Mouse (Mus musculus) forebrain, postnatal 0 days (tissue): ENCODE measurements at regions not wholly inside any gene's neighbourhood (a gene's known extent, or its start where the extent isn't known, plus 50 kb on each side); places are given as distances from the start of the nearest gene placed in this dataset.

Experiments
- ATAC-seq: fragments of 200-750 bp; cut with Nextera tagmentation; 2 replicates; pipeline ENCODE4 v1.8.0; 2017; ENCODE audit warnings: mild to moderate bottlenecking, moderate library complexity
- DNase-seq: peaks from one replicate; pipeline ENCODE4 v3.0.0-alpha.2; 2015
- H3K27ac ChIP-seq: fragments of 300-500 bp; sonication (generic); 2 replicates; pipeline ENCODE4 v1.5.1; 2014; ENCODE audit warnings: low read depth, mild to moderate bottlenecking, antibody characterized with exemption, low read length, moderate library complexity, mixed read lengths
- H3K27me3 ChIP-seq: fragments of 300-500 bp; sonication (generic); 2 replicates; pipeline ENCODE4 v1.6.1; 2014; ENCODE audit warnings: mild to moderate bottlenecking, low read length, mixed read lengths; ENCODE audit not compliant: insufficient read depth
- H3K36me3 ChIP-seq: fragments of 300-500 bp; sonication (generic); 2 replicates; pipeline ENCODE4 v1.6.1; 2014; ENCODE audit warnings: mild to moderate bottlenecking, moderate library complexity; ENCODE audit not compliant: insufficient read depth
- H3K4me1 ChIP-seq: fragments of 300-500 bp; sonication (generic); 2 replicates; pipeline ENCODE4 v1.6.1; 2014; ENCODE audit warnings: antibody characterized with exemption; ENCODE audit not compliant: insufficient read depth
- H3K4me2 ChIP-seq: fragments of 300-500 bp; sonication (generic); 2 replicates; pipeline ENCODE4 v1.6.1; 2014; ENCODE audit warnings: low read depth, mild to moderate bottlenecking, moderate library complexity
- H3K4me3 ChIP-seq: fragments of 300-500 bp; sonication (generic); 2 replicates; pipeline ENCODE4 v1.5.1; 2014; ENCODE audit warnings: low read depth, low read length, mixed read lengths
- H3K9ac ChIP-seq: fragments of 300-500 bp; sonication (generic); 2 replicates; pipeline ENCODE4 v1.6.1; 2014; ENCODE audit warnings: mild to moderate bottlenecking
- H3K9me3 ChIP-seq: fragments of 300-500 bp; sonication (generic); 2 replicates; pipeline ENCODE4 v1.6.1; 2016; ENCODE audit warnings: low read length
- CTCF ChIP-seq: sonication (generic); IDR thresholded peaks from 2 replicates; pipeline ENCODE4 v1.5.1; 2016; ENCODE audit warnings: antibody characterized with exemption, control low read depth, low read depth
- WGBS: fragments of 180-500 bp; shearing (Covaris S2); extraction: QIAGEN DNeasy Blood & Tissue Kit; methylation state at CpG from one replicate; pipeline ENCODE4 v1.1.7; 2014; 5-methylcytosine and 5-hydroxymethylcytosine counted together

DNA sequence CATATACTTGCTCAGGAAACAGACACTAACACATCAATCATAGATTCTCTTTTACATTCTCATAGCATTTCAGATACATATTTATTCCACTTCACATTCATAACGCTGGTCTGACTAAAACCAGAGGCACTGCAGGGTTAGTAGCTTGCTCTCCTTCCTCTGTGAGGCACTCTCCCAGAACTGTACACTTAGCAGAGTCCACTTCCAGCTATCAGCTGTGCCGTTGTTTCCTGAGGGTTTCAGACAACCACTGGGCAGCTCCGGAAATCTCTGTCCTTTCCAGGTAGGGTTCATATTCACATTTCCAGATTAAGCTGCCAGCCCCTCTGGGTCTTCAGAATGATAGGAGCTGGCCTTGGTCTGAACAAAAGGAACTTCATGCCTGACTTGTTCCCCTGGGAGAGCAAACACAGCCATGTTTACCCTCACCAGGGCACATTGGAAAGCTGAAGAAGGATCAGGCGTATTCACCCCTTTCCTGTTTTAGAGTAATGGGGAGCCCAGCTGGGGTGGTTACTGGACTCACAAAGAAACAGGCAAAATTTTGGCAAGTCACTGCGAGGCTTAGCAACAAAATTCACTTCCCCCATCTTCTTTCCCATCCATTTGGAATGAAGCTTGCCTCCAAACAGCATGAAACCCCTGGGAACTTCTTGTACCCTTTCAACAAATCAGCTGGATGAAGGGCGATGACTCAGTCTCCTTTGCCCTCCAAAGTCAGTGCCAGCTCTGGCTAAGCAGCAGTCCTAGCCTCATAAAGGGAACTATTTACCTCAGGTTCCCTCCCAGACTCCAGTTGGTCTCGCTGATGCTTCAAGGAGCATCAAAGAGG is 622.0 kb downstream of the Sqor start:
- peak; percentile 47 for DNase-seq
- Histone ChIP-seq H3K36me3 (no peaks in the 10 kb centered on the region), H3K9me3 (no peaks in the 10 kb centered on the region), H3K4me2 (no peak overlapping the region), H3K27me3 (no peaks in the 10 kb centered on the region), H3K9ac (no peak overlapping the region), H3K4me3 (no peak overlapping the region), H3K27ac (no peak overlapping the region), H3K4me1 (no peaks in the 10 kb centered on the region)
- no peak for TF ChIP-seq CTCF
- 46% methylated on average over 7 of the region's 7 CpGs for WGBS
- ATAC-seq, result peak; percentile 82

DNA sequence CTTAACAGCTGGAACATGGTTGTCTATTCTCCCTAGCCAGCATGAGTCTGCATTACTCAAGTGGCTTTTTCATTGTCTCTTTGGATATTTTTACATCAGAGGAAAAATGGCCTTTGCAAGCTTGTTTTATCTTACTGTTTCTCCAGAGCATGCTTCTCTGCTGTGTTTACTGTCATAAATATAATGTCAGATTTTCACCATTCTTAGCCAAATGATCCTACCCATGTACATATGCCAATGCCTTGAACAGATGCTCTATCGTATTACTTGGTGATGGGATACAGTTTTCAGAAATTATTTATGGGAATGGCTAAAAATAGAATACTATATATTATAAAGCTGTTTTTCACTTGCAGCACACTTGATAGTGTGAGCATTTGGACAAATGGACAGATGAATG is 625.9 kb downstream of the Sqor start:
- ATAC-seq, result no peak
- H3K9me3 ChIP-seq, result no peaks in the 10 kb centered on the region
- no peak for TF ChIP-seq CTCF
- H3K27ac ChIP-seq, result no peak overlapping the region
- 55% methylated on average over 1 of the region's 1 CpGs for WGBS
- H3K4me2 ChIP-seq, result no peak overlapping the region
- H3K4me1 ChIP-seq, result no peaks in the 10 kb centered on the region
- no peak overlapping the region for H3K9ac ChIP-seq
- no peaks in the 10 kb centered on the region for H3K27me3 ChIP-seq
- no peak overlapping the region for H3K4me3 ChIP-seq
- no peaks in the 10 kb centered on the region for H3K36me3 ChIP-seq
- DNase-seq, result no peak

DNA sequence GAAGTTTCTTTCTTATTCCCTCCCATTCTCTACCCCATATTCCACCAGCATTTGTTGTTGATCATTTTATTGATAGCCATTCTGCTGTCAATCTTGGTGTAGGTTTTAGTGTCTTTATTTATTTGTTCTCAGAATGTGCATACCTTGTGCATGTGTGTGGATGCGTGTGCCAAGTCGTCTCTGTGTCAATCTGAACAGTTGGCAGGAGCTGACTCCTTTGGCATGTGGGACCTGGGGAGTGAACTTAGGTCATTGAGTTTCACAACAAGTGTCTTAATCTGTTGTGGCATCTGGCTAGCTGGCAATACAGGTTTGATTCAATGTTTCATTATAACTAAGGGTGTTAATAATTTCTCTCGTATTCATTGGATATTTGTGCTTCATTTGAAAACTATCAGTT is 629.3 kb downstream of the Sqor start:
- WGBS, result 75% methylated on average over 3 of the region's 3 CpGs
- Histone ChIP-seq H3K27ac (no peak overlapping the region), H3K9me3 (no peaks in the 10 kb centered on the region), H3K4me3 (no peak overlapping the region), H3K9ac (no peak overlapping the region), H3K4me1 (no peaks in the 10 kb centered on the region), H3K36me3 (no peaks in the 10 kb centered on the region), H3K4me2 (no peak overlapping the region), H3K27me3 (no peaks in the 10 kb centered on the region)
- no peak for TF ChIP-seq CTCF
- DNase-seq, result no peak
- no peak for ATAC-seq

DNA sequence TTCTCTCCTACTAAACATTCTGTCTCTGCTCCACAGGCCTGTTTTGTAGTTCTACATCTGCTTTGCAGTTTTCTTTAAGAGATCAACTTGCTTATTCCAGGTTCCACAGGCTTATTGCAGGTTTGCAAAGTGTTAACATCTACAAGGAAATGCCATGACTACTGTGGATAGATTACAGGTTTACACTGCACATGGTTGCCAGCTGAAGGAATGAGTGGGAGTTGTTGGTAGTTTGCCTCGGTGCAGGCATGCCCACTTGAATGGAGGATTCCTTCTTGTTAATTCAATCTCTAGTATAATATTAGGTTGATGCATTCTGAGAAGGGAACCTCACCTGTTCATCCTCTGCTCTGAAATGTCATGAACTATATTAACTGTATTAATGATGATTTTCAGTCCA is 632.5 kb downstream of the Sqor start:
- Histone ChIP-seq H3K4me1 (no peaks in the 10 kb centered on the region; the same call in 1 of the 2 replicates), H3K27ac (no peak overlapping the region; the same call in 1 of the 2 replicates), H3K4me3 (no peak overlapping the region), H3K27me3 (no peaks in the 10 kb centered on the region), H3K9ac (no peak overlapping the region), H3K9me3 (no peaks in the 10 kb centered on the region), H3K36me3 (no peaks in the 10 kb centered on the region), H3K4me2 (no peak overlapping the region)
- no peak for TF ChIP-seq CTCF
- DNase-seq (no peak), ATAC-seq (no peak)
- WGBS, result 62% methylated on average over 1 of the region's 1 CpGs

DNA sequence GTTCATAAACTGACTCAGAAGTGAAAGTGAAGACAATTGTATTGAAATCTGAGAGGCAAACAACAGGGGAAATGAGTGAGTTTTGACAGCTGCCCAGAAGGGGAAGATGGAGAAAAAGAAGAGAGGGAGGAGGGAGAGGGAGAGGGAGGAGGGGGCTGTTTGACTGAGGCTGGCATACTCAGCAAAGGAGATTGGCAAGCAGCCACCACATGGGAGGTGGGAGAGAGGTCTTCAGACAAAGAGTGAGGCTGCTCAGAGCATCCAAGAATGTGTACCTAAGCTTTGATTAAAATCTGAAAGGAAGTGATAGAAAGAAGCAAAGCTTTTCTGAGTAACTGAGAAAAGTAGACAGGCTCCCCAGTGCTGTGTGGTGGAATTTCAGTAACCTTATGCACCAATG is 636.0 kb downstream of the Sqor start:
- Histone ChIP-seq H3K36me3 (no peaks in the 10 kb centered on the region), H3K27ac (no peak overlapping the region), H3K27me3 (no peaks in the 10 kb centered on the region), H3K9me3 (no peaks in the 10 kb centered on the region), H3K4me2 (no peak overlapping the region), H3K9ac (no peak overlapping the region), H3K4me1 (no peaks in the 10 kb centered on the region; the same call in 1 of the 2 replicates), H3K4me3 (no peak overlapping the region)
- ATAC-seq, result peak; percentile 43; the same call in 1 of the 2 replicates
- no peak for TF ChIP-seq CTCF
- DNase-seq, result peak; percentile 14

DNA sequence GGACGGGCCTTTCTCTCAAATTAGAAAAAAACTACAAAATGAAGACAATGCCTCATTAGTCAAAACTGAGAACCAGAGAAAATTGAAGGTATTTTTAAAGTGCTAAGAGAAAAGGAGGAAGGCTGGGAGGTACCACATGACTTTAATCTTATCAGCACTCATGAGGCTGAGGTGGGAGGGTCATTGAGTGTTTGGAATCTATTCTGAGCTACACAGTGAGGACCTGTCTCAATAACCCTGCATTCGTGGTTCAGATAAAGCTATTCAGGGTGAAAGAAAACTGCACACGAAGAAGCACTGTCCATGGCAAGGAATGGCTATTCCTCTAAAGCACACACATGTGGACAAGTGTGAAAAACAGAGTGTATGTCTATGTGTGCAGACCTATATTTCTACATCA is 644.0 kb downstream of the Sqor start:
- ATAC-seq (no peak), DNase-seq (no peak)
- Histone ChIP-seq H3K27ac (no peak overlapping the region), H3K4me3 (no peak overlapping the region), H3K4me2 (no peak overlapping the region), H3K36me3 (no peaks in the 10 kb centered on the region), H3K27me3 (no peaks in the 10 kb centered on the region), H3K9me3 (no peaks in the 10 kb centered on the region), H3K9ac (no peak overlapping the region), H3K4me1 (no peaks in the 10 kb centered on the region)
- WGBS, result 63% methylated on average over 3 of the region's 3 CpGs
- no peak for TF ChIP-seq CTCF

DNA sequence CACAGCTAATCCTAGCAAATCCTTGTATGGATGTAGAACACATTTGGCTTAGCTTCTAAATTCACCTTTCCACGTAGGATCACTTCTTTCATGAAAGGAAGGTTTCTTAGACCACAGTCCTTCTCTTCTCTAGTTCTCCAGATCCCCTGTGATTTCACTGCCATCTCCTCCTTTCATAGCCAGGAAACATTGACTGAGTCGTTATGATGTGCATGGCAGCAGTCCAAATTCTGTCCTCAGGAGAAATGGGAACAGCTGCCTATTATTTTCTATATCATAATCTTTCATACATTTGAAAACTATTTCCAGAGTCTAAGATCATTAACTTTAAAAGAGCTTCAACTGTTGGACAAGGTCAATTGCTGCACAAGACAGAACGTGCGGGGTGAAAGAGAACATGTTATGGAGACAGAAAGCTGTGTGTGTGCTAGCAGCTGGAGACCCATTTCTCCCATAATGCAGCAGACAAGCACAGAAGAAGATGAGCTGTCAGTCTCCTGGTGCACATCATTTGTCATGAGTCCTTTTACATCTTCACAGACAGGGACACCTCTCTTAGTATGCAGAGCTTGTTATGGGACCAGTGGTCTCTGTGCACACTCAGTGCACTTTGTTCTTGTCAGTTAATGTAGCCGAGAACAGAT is 631.6 kb upstream of the Sema6d start:
- Histone ChIP-seq H3K4me1 (no peaks in the 10 kb centered on the region), H3K9ac (no peak overlapping the region), H3K4me3 (no peak overlapping the region), H3K4me2 (no peak overlapping the region), H3K36me3 (no peaks in the 10 kb centered on the region), H3K27ac (no peak overlapping the region), H3K27me3 (no peaks in the 10 kb centered on the region), H3K9me3 (no peaks in the 10 kb centered on the region)
- TF ChIP-seq CTCF, result no peak
- 51% methylated on average over 5 of the region's 5 CpGs for WGBS
- DNase-seq, result no peak
- ATAC-seq, result no peak
